Mouse (Mus musculus) forebrain, embryonic 14.5 days (tissue): ENCODE data around the gene C8g. TPM values are rescaled to one million over a fixed set of nuclear protein-coding genes. Genes with fewer than 3 reads are reported as not detected.
A peak's percentile ranks its signal among the peaks of the same experiment; 100 is the strongest.

ENCODE experiments used
- ATAC-seq: fragments of 200-750 bp; cut with Nextera tagmentation; 2 replicates; pipeline ENCODE4 v1.8.0; 2017; ENCODE audit warnings: mild to moderate bottlenecking, moderate library complexity
- DNase-seq: peaks from one replicate; pipeline ENCODE4 v3.0.0-alpha.2; 2015; ENCODE audit warnings: low spot score
- H3K27ac ChIP-seq: fragments of 300-500 bp; sonication (generic); 2 replicates; pipeline ENCODE4 v1.5.1; 2014; ENCODE audit warnings: low read depth, mild to moderate bottlenecking, control low read depth, low read length, moderate library complexity
- H3K27me3 ChIP-seq: fragments of 300-500 bp; sonication (generic); replicated peaks from 2 replicates; pipeline ENCODE4 v1.6.1; 2014; ENCODE audit warnings: low read length, control low read depth, mixed read lengths; ENCODE audit not compliant: control insufficient read depth, insufficient read depth
- H3K36me3 ChIP-seq: fragments of 300-500 bp; sonication (generic); 2 replicates; pipeline ENCODE4 v1.6.1; 2014; ENCODE audit warnings: low read length, control low read depth; ENCODE audit not compliant: control insufficient read depth, insufficient read depth
- H3K4me1 ChIP-seq: fragments of 300-500 bp; sonication (generic); 2 replicates; pipeline ENCODE4 v1.6.1; 2014; ENCODE audit warnings: antibody characterized with exemption, low read length, control low read depth; ENCODE audit not compliant: control insufficient read depth, insufficient read depth
- H3K4me2 ChIP-seq: fragments of 300-500 bp; sonication (generic); 2 replicates; pipeline ENCODE4 v1.6.1; 2014; ENCODE audit warnings: mild to moderate bottlenecking, control low read depth, low read length
- H3K4me3 ChIP-seq: fragments of 300-500 bp; sonication (generic); 2 replicates; pipeline ENCODE4 v1.5.1; 2014; ENCODE audit warnings: low read depth, low read length, control low read depth
- H3K9ac ChIP-seq: fragments of 300-500 bp; sonication (generic); 2 replicates; pipeline ENCODE4 v1.6.1; 2014; ENCODE audit warnings: mild to moderate bottlenecking, low read length, control low read depth, moderate library complexity
- H3K9me3 ChIP-seq: fragments of 300-500 bp; sonication (generic); replicated peaks from 2 replicates; pipeline ENCODE4 v1.6.1; 2016; ENCODE audit warnings: low read length, control low read depth, mixed read lengths; ENCODE audit not compliant: control insufficient read depth
- WGBS: fragments of 180-500 bp; shearing (Covaris S2); extraction: QIAGEN DNeasy Blood & Tissue Kit; methylation state at CpG from one replicate; pipeline ENCODE4 v1.1.7; 2014; 5-methylcytosine and 5-hydroxymethylcytosine counted together
- polyA plus RNA-seq: library from polyadenylated mRNA; unstranded; fragments of >200 nt; fragmentation: Nextera tagmentation; extraction: Ambion mirVana; gene quantifications from 2 replicates; pipeline ENCODE4 v1.2.1, GENCODE M21; 2014

The C8g gene
- polyA plus RNA-seq, 1 experiment from 2014 or later: 4.1 TPM

DNA sequence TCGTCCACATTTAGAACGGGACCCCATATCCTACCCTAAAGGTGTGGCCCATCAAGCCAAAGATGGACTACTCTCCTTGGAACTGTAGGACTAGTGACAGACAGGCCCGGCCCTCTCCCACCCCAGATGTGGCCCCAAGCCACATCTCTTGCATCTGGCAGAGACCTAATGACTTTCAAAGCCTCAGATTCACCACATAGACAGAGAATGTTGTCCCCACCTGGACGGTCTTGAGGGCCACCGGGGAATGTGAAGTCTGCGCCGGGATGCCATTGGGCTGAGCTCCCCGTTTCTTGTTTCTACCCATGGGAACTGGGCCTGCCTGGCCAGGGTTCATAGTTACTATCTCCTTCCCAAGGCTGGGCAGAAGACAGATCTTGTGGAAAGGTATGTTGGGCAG is 24.0 kb downstream of the C8g start:
- no peak for DNase-seq
- 89% methylated on average over 8 of the region's 8 CpGs for WGBS

DNA sequence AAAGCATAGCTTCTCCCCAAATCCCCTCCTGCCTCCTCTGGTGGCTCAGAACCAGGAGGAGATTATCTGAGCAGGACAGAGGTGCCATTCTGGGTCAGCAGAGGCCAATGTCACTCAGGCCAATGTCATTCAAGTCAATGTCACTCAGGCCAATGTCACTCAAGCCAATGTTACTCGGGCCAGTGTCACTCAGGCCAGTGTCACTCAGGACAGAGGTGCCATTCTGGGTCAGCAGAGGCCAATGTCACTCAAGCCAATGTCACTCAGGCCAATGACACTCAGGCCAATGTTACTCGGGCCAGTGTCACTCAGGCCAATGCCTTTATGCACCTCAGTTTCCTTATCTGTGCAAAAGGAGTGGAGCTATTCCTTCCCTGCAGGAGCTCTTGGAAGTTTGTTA is 29.0 kb downstream of the C8g start:
- H3K4me2 ChIP-seq: no peak overlapping the region
- no peak overlapping the region for H3K9ac ChIP-seq
- H3K9me3 ChIP-seq: no peaks in the 10 kb centered on the region
- no peaks in the 10 kb centered on the region for H3K36me3 ChIP-seq
- no peaks in the 10 kb centered on the region for H3K27me3 ChIP-seq
- ATAC-seq (no peak), DNase-seq (no peak)
- no peak overlapping the region for H3K27ac ChIP-seq
- 84% methylated on average over 2 of the region's 2 CpGs for WGBS
- no peak overlapping the region for H3K4me3 ChIP-seq
- H3K4me1 ChIP-seq: peaks cover 8% of the 10 kb centered on the region; the same call in 1 of the 2 replicates

More for the DNA sequence above, 24.0 kb downstream of the C8g start:
- no peaks in the 10 kb centered on the region for H3K9me3 ChIP-seq
- no peaks in the 10 kb centered on the region for H3K27me3 ChIP-seq
- H3K4me1 ChIP-seq: no peaks in the 10 kb centered on the region
- H3K9ac ChIP-seq: no peak overlapping the region
- no peak overlapping the region for H3K27ac ChIP-seq
- no peak overlapping the region for H3K4me2 ChIP-seq
- no peak overlapping the region for H3K4me3 ChIP-seq
- no peaks in the 10 kb centered on the region for H3K36me3 ChIP-seq
- no peak for ATAC-seq

DNA sequence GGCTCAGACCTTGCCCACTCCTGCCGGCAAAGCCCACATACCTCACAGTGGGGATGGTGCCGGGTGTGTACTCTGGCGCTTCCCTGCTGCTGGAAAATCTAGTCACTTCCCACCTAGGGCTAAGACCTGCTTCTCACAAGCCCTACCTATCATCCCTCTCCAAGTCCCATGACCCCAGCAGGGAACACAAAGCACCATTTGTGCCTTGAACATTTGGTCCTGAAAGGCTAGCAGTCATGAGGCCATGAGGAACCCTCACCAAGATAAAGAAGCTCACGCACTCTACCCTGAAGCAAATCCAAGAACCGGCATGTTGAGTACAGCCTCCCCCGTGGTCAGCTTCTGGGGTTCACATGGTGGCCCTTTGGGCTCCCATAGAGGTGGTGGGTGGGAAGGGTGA is 31.6 kb downstream of the C8g start, which contains the start of gene Ptgds:
Gene Ptgds (minus strand): TSS at position 78 of the 400 bp plus-strand sequence.
- H3K9ac ChIP-seq: no peak within 1 kb of the TSS
- H3K27ac ChIP-seq: peak within 1 kb of the TSS; percentile 67
- DNase-seq (no peak), ATAC-seq (no peak)
- H3K4me1 ChIP-seq: peaks cover 8% of the 10 kb centered on the region; the same call in 1 of the 2 replicates
- H3K4me3 ChIP-seq: no peak within 1 kb of the TSS
- no peaks in the 10 kb centered on the region for H3K36me3 ChIP-seq
- H3K27me3 ChIP-seq: no peaks in the 10 kb centered on the region
- H3K4me2 ChIP-seq: no peak within 1 kb of the TSS
- H3K9me3 ChIP-seq: no peaks in the 10 kb centered on the region
- WGBS: 68% methylated on average over 6 of the region's 6 CpGs

DNA sequence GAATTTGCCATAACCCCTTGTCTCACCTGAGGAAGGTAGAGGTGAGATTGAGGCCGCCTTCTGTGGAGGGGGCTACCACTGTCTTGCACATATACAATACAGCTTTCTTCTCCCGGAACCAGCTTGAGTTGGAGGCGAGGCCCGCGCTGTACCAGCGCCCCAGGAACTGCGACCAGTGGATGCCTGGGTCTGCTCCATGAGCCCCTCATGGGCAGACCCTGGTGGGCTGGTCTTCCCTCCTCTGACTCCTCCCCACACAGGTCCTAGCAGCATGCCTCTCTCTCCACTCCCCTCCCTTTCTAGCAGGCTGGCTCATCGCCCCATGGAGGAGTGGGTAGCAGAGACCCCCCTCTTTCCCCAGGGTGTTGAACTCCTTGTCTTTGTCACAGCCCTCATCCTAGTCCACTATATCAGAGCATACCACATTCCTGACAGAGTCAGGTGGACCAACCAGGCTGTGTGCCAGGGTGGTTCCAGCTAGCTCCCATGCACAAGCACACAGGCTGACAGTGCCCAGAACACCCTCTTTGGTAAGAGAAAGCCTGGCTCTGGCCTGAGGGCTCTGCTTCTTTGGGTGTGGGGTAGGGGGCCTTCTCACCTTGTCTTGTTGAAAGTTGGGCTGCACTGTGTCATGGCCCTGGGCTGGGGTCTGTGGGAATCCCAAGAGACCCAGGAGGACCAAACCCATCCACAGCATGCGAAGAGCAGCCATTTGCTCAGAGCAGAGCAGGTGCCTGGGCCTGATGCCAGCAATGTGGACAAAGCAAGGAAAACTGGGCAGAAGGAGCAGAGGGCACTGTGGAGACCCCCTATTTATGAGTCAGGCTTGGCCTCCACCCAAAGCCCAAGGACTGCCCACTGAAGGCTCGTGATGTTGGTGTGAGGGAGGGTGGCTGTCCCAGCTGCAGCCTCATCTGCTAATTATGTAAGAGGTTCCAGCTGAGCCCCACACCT is 32.3 kb downstream of the C8g start:
- no peaks in the 10 kb centered on the region for H3K9me3 ChIP-seq
- no peak overlapping the region for H3K4me3 ChIP-seq
- H3K4me1 ChIP-seq: peaks cover 8% of the 10 kb centered on the region; the same call in 1 of the 2 replicates
- 67% methylated on average over 10 of the region's 10 CpGs for WGBS
- no peak overlapping the region for H3K4me2 ChIP-seq
- H3K36me3 ChIP-seq: no peaks in the 10 kb centered on the region
- DNase-seq (peak; percentile 79), ATAC-seq (peak; percentile 71)
- no peaks in the 10 kb centered on the region for H3K27me3 ChIP-seq
- H3K9ac ChIP-seq: no peak overlapping the region
- peak overlapping the region; percentile 67 for H3K27ac ChIP-seq

DNA sequence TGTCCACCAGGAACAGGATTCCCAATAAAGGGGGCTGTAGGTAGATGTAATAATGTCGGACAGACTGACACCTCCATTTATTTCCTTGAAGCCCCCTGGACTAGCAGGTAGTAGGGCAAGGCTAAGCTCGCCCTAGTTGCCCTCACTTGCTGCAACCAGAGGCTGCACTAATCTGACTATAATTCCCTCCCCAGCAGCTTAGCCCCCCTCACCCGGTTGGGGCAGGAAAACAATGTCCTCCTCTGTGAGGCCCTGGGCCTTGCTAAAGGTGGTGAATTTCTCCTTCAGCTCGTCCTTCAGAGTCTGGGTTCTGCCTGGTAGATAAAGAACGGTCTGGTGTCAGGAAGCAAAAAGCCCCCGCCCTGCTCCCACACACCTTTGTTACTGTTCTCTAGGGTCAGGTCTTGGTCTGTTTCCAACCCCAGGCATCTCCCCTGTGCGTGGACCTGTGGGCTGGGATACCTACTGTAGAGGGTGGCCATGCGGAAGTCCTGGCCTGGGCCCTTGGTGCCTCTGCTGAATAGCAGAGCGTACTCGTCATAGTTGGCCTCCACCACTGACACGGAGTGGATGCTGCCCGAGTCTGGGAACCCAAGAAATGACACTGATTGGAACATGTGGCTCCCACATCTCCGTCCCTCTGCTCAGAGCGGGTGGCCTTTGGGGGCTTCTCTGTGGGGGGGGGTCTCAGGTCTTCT is 33.8 kb downstream of the C8g start:
- WGBS: 73% methylated on average over 14 of the region's 14 CpGs
- ATAC-seq (no peak), DNase-seq (no peak)
- Histone ChIP-seq H3K9ac (no peak overlapping the region), H3K4me1 (peaks cover 8% of the 10 kb centered on the region; the same call in 1 of the 2 replicates), H3K9me3 (no peaks in the 10 kb centered on the region), H3K4me2 (no peak overlapping the region), H3K36me3 (no peaks in the 10 kb centered on the region), H3K4me3 (no peak overlapping the region), H3K27me3 (no peaks in the 10 kb centered on the region), H3K27ac (no peak overlapping the region)

DNA sequence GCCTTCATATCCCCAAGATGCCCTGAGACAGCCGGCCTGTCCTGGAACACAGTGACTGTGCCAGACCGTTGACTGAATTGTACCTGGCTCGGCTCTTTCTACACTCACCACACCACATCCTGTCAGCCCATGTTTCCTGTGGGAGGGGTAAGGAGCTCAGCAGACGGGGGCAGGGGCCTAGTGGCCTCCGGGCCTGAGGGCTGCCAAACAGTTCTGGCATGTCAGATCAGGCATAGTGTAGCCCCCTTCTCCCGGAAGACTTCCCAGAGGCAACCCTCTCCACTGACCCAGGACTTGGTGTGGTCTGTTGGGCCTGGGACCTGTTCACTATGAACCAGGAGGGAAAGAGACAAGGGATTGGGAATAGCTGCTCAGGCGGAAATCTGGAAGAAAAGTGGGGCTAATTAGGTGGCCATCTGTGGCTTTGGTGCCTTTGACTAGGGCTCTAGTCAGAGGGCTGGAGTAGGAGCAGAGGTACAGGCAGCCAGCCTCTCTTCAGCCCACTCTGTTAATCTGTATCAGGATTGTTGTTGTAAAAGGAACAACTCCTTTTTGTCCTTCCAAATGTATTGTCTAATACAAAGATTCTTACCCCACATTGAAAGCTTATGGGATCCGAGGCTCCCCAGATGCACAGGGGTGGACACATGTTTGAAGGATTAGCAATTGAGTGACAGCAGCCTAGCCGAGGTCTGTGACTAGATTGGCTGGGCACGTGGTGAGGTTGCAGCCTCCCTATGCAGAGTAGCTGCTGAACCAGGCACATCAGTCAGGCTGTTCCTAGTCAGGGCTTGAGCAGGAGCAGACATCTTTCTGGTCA is 35.5 kb downstream of the C8g start:
- Histone ChIP-seq H3K9me3 (no peaks in the 10 kb centered on the region), H3K4me2 (no peak overlapping the region), H3K9ac (no peak overlapping the region; the same call in 1 of the 2 replicates), H3K4me1 (peaks cover 13% of the 10 kb centered on the region; the same call in 1 of the 2 replicates), H3K27me3 (no peaks in the 10 kb centered on the region), H3K27ac (peak overlapping the region; percentile 14; the same call in 1 of the 2 replicates), H3K4me3 (no peak overlapping the region), H3K36me3 (no peaks in the 10 kb centered on the region)
- 35% methylated on average over 10 of the region's 10 CpGs for WGBS
- ATAC-seq: no peak
- DNase-seq: no peak

DNA sequence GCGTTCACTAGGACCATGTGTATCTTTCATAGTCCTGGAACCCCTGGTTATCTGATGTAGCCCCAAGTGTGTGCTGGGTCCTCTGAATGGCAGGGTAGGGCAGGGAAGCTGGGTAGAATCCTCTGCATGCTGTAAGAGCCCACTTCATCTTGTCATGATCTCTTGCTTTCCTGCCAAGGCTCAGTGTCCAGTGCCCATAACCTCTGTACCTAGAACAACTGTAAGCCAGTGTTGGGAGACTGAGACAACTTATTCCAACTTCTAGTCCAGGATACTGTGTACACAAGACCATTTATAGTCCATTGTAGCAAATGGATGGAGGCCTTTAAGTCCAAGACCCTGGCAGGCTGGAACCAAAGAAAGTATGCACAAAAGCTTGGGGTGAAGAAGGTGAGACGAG is 36.3 kb downstream of the C8g start:
- Histone ChIP-seq H3K4me3 (no peak overlapping the region), H3K9me3 (no peaks in the 10 kb centered on the region), H3K9ac (no peak overlapping the region), H3K27me3 (no peaks in the 10 kb centered on the region), H3K4me1 (peaks cover 13% of the 10 kb centered on the region; the same call in 1 of the 2 replicates), H3K4me2 (no peak overlapping the region), H3K27ac (no peak overlapping the region), H3K36me3 (no peaks in the 10 kb centered on the region)
- ATAC-seq (no peak), DNase-seq (no peak)
- 88% methylated on average over 2 of the region's 2 CpGs for WGBS

DNA sequence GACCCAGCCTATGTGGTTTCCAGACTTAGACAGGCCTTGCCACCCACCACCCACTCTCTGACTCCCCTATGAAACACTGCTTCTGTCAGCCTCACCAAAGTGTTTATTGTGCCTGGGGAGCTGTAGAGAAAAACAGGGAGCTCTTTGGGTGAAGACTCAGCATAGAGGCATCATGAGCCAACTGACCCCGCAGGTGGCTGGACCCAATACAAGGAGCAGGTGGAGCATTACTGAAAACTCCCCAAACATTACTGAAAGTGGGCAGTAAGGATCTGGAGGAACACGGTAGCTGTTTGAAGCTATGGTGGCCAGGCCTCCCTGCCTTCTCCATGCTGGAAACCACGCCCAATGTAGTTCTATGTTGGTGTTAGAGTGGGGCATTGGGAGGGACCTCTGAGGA is 37.9 kb downstream of the C8g start:
- no peak for ATAC-seq
- Histone ChIP-seq H3K27me3 (no peaks in the 10 kb centered on the region), H3K4me3 (no peak overlapping the region), H3K4me1 (peaks cover 11% of the 10 kb centered on the region), H3K9ac (no peak overlapping the region), H3K27ac (no peak overlapping the region), H3K4me2 (no peak overlapping the region), H3K9me3 (no peaks in the 10 kb centered on the region), H3K36me3 (peaks cover 6% of the 10 kb centered on the region)
- DNase-seq: no peak
- WGBS: 88% methylated on average over 3 of the region's 3 CpGs
